Mouse (Mus musculus): Measurements from ENCODE around the gene Cage1.

Gene Cage1

DNA sequence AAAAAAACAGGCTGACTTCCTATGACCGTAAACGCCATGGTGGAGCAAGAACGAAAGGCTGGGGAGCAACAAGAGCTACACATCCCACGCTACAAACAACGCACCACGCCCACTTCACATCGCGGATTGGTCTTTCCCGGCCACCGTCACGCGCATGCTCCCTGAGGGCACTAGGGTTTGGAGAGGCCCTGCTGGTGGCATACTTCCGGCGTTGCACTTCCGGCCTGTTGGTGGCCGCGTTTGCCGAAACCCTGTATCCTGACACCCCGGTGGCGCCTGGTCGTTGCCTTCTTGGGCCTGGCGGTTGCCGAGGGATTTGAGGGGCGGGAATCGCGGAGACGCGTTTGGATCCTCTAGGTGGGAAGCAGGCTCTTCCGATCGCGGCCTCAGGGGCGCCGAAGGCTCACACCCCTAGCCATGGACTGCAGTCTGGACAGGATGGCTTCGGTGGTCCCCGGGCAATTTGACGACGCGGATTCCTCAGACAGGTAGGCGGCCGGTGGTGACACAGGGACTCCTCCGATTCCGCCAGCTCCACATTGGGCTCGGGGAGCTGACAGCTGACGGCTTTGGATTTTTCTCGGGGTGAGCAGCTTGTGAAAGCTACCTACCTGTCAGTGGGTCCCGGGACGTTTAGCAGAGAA, at the start of gene Cage1:
Gene Cage1, minus strand, starts transcription at position 26 of the 644 bp plus-strand sequence.
- DNase-seq, result peak; percentile 97

- no peak for DNase-seq
These were observed 44.3 kb upstream of the Cage1 start for GRCm38 (mm10) chr13:38081161-38081560.

DNA sequence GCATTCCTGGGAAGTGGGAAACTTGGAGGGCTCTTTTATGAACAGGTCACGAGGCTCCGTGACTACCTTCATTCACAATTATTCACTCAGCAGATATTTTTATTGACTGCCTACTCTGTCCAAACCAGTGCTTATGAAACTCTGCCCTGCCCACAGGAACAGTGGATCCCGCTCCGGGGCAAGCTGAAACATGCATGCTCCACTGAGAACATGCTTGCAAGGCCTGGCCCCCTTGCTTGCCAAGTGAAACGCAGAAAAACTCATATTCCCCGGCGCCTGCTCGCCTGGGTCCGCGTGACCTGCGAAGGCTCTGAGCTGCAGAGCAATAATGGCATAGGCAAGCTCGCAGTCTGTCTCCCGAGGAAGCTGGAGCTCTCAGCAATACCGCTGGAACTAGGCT, 43.9 kb upstream of the Cage1 start:
- no peak for DNase-seq

DNA sequence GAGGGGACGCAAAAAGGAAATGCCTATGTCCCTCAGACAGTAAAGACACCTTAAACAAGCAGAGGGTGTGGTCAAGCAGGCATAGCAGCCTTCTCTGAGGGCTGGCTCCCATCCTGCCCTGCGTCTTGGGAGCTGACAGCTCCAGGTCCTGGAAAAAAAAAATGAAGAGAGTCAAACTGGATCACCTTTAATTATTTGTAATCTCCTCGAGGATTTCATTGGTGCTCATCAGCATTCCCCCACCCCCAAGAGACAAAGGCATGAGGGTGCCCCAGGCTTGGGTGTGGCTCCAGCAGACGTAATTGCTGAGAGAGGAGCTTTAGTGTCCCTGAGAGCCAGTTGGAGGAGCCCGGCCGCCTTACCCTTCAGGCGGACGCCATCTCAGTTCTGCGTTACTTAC, 43.1 kb upstream of the Cage1 start:
- no peak for DNase-seq

- no peak for DNase-seq
These were observed 42.5 kb upstream of the Cage1 start for GRCm38 (mm10) chr13:38079366-38079765.

DNA sequence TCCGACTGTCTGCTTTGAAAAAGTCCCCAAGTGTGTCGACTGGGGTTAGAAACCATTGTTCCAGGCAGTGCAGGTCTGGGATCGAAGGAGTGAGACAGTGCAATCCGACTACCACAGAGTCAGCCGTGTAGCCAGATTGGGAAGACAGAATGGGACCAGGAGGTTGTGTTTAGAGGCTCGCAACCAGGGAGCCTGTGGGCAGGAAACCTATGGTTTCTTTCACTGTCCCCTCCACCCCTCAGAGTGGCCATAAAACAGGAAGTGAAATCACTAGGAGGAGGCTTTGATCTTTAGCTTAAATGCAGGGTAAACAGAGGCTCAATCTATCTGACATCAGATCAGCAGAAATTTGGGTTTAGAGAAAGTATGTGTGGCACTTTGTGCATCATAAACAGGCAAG, 42.0 kb upstream of the Cage1 start:
- no peak for DNase-seq

- peak; percentile 64 for DNase-seq
These were observed 40.2 kb upstream of the Cage1 start for GRCm38 (mm10) chr13:38077113-38077512.

DNA sequence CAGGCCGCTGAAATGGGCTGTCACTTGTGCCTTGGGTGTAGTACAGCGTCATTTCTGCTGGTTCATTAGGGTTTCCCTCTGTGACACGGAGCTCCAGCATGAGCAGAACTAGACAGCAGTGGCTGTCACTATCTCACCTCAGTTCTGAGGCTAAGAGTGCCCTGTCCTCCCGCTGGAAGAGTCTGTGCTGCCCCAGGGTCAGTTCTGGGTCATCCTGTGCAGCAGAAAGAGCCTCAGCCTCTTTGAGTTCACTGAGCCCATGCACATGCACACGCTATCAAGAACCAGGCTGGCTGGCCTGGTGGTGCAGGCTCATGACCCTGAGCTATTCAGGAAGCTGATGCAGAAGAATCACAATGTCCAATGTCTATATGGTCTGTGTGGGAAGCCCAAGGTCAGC, 37.5 kb upstream of the Cage1 start:
- no peak for DNase-seq

GRCm38 (mm10) chr13:38073374-38074307, 36.8 kb upstream of the Cage1 start:
- DNase-seq, result no peak

- DNase-seq, result no peak
These were observed 34.1 kb upstream of the Cage1 start for GRCm38 (mm10) chr13:38070945-38071344.

- DNase-seq, result peak; percentile 80
These were observed 28.2 kb upstream of the Cage1 start for GRCm38 (mm10) chr13:38064854-38065663.

DNA sequence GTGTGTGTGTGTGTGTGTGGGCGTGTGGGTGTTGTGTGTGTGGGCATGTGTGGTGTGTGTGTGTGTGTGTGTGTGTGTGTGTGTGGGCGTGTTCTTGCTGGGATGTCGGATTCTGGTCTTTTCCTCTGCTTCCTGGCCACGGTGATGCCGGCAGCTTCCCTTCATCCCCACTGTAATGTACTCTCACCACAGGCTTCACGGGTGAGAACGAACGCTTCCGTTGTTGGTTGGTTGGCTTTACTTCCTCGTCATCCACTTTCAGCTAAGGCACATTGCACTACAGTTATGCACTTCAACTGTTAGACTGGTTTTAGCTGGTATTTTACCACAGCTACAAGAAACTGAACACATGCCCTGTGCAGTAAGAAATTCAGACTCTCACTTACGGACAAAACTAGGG, 25.8 kb upstream of the Cage1 start:
- DNase-seq, result no peak

DNA sequence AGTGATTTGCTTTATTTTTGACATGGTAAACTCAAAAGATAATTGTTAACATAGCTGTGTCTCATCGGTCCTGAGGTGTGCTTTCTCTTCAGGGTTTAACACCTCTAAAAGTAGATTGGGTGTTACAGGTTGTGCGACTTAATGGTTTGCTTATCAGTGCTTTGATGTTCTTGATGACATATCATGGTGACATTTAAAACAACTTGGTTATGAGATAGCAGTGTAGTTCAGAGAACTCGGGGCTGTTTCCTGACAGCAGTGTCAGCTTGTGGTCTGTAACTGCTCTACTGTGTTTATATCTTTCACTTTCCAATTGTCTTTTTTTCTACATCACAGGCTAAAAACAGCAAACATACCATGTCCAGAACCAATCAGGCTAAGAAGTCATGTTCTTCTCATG, 13.0 kb upstream of the Cage1 start:
- DNase-seq, result no peak

GRCm38 (mm10) chr13:38037811-38038210, 942 bp upstream of the Cage1 start:
- no peak for DNase-seq

GRCm38 (mm10) chr13:38036343-38037043, 376 bp downstream of the Cage1 start, which contains the start of gene Riok1:
Riok1 (plus strand) TSS chr13:38036995.
- peak; percentile 18 for DNase-seq

- DNase-seq, result no peak
These were observed 8.5 kb downstream of the Cage1 start for GRCm38 (mm10) chr13:38028407-38028806.

- DNase-seq, result no peak
These were observed 9.1 kb downstream of the Cage1 start for GRCm38 (mm10) chr13:38027618-38028248.

- peak; percentile 12 for DNase-seq
These were observed 11.0 kb downstream of the Cage1 start for GRCm38 (mm10) chr13:38025874-38026273.

GRCm38 (mm10) chr13:38018791-38019190, 18.1 kb downstream of the Cage1 start:
- no peak for DNase-seq

DNA sequence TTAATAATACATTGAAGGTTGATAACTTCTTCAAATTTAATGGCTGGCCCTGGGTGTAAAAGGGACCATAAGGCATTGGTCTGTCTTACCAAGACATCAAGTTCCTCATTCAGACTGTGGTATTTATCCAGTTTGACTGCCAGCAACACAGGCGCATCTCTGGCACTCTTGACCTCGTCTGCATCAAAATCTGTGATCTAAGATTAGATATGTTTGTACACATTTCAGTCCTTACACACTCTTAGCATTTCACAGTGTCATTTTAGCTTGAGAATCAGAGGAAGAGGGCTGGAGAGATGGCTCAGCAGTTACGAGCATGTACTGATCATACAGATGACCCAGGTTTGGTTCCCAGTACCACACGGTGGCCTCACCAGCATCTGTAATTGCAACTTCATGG, 21.3 kb downstream of the Cage1 start:
- no peak for DNase-seq

GRCm38 (mm10) chr13:38012436-38012835, 24.4 kb downstream of the Cage1 start:
- no peak for DNase-seq

GRCm38 (mm10) chr13:38010444-38010910, 26.4 kb downstream of the Cage1 start:
- no peak for DNase-seq
